Mouse (Mus musculus) embryo, embryonic 9.5 days (tissue): ENCODE measurements around the gene Tstd3.

Experiments used
- DNase-seq: peaks from one replicate; pipeline ENCODE4 v3.0.0-alpha.2; 2017; ENCODE audit errors: extremely low spot score

Tstd3 gene

GRCm38 (mm10) chr4:21766863-21767304 is at the start of gene Tstd3, which contains the start of gene Usp45:
Gene Tstd3 (minus strand): TSS chr4:21767212.
Gene Usp45 (plus strand): TSS chr4:21767156.
- peak; percentile 80 for DNase-seq

DNA sequence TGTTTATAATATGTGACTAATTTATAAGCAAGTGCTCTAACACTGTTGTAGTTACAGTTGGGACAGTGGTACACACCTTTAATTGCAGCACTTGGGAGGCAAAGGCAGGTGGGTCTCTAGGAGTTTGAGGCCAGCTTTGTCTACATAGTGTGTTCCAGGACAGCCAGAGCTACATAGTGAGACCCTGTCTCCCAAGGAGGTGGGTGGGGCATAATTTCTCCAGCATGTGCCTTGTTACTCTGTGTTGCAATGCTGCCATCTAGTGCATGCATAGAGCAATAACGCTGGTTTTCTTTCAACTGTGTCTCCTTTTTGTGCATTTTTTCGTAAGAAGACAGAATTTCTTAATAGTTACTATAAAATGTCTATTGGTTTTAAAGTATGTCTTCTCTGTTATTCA is 47.0 kb upstream of the Tstd3 start:
- DNase-seq = peak; percentile 53

DNA sequence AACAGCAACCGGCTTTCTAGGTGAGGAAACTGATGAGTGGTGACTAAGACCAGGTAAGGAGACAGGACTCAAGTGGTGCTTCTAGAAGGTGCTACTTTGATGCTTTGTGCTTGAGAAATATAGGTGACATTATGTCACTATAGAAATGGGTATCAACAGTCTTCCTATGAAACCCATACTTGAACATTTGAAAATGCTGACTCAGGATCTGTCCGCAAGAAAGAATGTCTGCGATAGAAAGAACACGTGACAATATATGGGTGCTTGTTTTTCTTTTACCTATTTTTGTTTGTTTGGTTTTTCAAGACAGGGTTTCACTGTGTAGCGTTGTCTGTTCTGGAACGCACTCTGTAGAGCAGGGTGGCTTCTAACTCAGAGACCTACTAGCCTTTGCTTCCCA is 45.6 kb upstream of the Tstd3 start:
- DNase-seq = no peak

DNA sequence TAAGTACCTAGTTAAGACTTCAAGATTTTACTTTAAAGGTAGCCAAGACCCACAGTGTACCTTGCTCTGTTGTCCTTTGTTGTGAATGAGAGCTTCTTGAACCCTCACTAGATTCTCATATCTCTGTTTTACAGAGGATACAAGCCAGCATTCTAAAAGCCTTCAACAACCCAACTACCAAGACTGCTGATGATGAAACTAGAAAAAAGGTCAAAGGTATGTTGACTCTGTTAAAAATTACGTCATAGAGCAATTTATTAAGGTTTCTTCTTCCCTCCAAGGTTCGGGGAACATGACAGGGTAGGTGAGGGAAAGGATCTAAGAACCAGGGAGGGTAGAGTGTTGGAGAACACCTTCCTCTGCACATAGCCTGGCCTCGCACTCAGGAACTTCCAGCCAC is 43.6 kb upstream of the Tstd3 start:
- DNase-seq = no peak

DNA sequence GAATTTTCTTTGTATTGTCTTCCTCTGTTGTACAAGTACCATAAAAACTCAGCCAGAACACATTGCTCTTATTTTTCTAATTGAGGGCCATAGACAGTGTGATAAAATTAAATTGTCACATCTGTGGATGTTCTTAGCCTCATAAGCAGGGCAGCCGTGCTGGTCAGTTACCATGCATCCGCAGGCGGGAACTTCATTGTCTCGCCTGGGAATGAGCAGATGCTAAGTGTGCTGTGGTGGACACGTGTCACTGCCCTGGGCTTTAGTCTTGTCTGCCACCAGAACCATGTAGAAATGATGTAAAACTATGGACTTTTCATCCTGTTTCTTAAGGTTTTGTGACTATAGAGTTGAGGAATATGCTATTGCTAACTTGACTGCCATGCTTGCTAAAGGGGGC is 40.2 kb upstream of the Tstd3 start:
- no peak for DNase-seq

GRCm38 (mm10) chr4:21801620-21802019 is 34.6 kb upstream of the Tstd3 start:
- no peak for DNase-seq

DNA sequence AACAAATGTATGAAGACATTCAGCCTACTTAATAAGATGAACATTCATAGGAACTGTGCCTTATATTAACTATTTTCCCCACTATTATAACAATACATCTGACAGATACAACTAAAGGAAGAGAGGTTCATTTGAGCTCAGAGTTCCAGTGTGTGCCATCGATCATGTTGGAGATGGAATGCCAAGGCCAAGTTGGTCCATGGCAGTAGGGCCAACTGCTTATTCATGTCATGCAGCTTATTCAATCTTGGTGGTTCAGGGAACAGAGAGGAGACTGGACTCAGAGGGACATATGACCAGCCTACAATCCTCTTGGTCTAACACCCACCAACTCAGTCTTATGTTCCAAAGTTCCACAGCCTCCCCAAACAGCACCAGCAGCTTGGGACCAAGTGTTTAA is 34.0 kb upstream of the Tstd3 start:
- no peak for DNase-seq

DNA sequence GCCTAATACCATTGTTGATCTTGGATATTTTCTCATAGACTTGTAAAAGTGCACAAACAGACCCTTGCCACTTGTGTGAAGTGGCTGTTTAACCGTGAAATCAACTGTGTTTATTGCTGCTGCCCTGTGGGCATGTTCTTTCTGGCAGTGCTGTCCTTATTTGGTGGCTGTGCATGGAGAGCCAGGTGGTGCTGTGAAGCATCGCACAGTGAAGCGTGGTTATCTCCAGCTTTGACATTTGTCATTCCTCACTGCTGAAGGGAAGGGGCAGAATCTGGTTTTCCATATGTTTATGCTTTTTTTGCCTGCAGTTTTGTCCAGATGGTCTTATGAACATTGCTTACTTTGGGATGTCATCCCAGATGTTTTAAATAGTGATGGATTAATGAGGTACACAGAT is 26.6 kb upstream of the Tstd3 start:
- no peak for DNase-seq

DNA sequence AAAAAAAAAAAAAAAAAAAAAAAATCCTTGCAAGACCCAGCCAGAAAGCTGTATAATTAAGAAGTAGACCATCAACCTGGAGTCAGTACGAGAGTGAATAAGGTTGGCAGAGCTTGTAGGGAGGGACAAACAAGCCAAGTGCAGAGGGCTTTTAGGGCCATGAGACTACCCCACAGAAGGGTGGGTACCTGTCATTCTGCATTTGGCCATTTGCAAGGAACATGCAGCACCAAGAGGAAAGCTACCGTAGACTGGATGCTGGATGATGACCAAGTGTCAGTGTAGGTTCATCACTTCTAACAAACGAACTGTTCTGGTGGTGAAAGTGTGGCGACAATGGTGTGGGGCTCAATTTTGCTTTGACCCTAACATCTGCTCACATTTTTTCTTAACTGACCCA is 22.8 kb upstream of the Tstd3 start:
- no peak for DNase-seq

GRCm38 (mm10) chr4:21788903-21789302 is 21.9 kb upstream of the Tstd3 start:
- DNase-seq = no peak

- no peak for DNase-seq
Observed at GRCm38 (mm10) chr4:21786268-21786667, 19.3 kb upstream of the Tstd3 start.

DNA sequence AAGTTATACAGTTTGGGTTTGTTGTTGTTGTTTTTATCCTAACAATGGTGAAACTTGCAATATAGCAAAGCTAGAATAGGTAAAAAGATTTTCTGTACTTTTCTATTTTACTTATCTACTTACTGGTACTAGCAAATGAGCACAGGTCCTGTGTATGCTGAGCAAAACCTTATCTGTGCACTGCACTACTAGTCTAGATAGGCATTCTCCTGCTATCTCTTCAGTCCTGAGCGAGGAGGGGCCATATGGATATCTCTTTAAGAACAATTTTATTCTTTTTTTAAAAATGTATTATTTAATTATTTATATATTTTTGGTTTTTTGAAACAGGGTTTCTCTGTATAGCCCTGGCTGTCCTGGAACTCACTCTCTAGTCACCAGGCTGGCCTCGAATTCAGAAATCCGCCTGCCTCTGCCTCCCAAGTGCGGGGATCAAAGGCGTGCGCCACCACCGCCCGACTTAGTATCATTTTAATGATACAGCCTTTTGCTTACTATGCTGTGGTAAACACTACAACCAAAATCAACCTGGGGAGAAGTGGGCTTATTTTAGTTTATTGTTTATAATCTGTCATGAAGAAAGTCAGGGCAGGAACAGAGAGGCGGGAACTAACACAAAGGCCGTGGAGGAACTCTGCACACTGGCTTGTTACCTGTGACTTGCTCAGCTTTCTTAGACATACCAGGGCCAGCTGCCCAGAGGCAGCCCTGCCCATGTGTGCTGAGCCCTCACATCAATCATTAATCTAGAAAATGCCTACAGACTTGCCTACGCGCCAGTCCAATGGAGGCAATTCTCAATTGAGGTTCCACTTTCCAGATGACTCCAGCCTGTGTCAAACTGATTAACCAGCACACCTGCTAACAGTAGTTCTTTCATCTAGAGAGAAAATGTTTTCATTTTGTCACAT is 14.1 kb upstream of the Tstd3 start:
- no peak for DNase-seq

GRCm38 (mm10) chr4:21776946-21777265 is 9.9 kb upstream of the Tstd3 start:
- no peak for DNase-seq

GRCm38 (mm10) chr4:21776091-21776945 is 9.3 kb upstream of the Tstd3 start:
- peak; percentile 97 for DNase-seq

- no peak for DNase-seq
Observed at GRCm38 (mm10) chr4:21772306-21772705, 5.3 kb upstream of the Tstd3 start.

- no peak for DNase-seq
Observed at GRCm38 (mm10) chr4:21771064-21771463, 4.1 kb upstream of the Tstd3 start.

DNA sequence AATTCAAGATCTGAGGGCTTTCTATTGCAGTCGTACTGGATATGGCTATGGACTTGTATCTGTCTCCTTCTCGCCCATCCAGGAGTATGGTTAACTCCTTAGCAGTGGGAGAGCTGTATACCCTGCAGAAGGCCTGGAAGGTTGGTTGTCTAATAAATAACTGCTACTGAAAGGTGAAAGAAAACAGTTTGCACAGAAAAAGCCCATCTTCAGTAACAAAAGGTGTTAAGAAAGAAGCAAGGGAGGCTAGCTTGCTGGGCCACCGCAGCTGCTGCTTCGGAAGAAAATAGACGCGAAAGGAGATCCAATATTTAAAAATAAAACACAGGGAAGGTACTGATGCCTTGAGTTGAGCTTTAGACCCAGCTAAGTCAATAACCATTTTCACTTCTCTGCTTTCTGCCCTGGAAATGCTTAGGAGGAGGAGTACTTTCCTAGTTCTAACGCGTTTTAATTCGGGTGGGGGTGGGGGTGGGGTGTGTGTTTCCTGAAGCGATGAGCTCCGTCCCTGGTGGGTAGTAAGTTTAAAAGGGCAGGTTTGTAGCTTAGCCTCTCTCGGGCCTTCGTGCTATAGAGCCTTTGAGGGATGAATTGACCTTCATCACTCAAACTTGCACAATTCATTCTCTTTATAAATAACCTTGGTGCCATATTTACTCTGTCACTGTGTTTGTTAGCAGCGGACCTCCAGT is 695 bp downstream of the Tstd3 start:
- peak; percentile 19 for DNase-seq

DNA sequence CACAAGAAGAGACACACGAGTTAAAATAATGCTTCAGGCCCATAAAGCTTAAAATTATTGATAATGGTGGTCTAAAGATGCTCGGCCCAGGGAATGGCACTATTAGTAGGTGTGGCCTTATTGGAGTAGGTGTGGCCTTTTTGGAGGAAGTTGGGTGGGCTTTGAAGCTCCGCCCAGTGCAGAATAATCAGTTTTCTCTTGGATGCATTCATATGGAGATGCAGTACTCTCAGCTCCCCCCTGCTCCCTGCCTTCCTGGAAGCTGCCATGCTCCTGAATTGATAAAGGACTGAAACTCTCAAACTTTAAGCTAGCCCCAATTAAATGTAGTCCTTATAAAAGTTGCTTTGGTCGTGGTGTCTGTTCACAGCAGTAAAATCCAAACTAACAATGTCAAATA is 3.2 kb downstream of the Tstd3 start:
- DNase-seq = no peak

GRCm38 (mm10) chr4:21761416-21762160 is 5.4 kb downstream of the Tstd3 start:
- DNase-seq = no peak

DNA sequence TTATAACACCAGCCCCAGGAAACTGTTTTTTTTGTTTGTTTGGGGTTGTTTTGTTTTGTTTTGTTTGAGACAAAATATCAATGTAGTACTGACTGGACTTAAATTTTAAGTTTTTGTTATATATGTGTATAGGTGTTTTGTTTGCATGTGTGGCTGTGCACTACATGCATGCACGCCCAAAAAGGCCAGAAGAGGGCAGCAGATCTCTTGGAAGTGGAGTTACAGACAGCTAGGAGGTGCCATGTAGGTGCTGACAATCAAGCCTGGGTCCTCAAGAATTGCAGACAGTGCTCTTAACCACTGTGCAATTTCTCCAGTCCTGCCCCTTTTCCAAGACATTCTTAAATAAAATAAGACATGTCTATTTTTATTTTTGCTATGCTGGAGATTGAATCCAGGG is 8.2 kb downstream of the Tstd3 start:
- no peak for DNase-seq

GRCm38 (mm10) chr4:21755123-21755789 is 11.8 kb downstream of the Tstd3 start:
- DNase-seq = no peak
